22 mouse cellular contexts compared by ENCODE assay signal in the genomic region with DNA sequence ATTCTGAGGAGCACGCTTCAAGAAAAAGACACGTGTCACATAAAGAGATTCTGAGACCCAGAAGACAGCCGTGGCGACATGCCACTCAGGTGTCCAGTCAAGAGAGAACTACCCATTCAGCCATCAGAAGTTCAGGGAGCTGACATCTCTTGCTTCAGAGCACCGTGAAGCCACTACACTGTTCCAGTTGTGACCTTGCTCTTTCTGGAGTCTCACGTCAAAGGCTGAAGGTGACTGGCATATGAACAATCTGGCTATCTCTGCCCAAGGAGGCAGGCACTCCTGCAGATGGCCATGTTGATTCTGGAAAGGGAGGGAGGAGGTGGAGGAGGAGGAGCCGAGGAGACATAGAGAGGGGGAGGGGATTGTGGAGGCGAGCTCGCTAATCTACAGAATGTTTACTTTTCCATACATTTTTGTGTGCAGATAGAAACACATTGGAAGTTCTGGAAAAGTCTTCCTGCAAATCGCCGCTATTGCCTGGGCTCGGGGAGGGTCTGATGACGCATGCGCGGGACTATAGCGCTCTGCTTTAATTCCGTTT.
DNase-seq lines count a peak whose midpoint lies in the region; ATAC-seq lines count a peak whose summit lies in the region.
"Had no signal": no experiment of that assay in that cellular context is flagged by ENCODE, and none has a peak within 500 bp of the region (broad histone marks: within the 10 kb centered on the region; RNA-seq: fewer than 3 reads in every experiment).

No protein-coding gene starts in this region.

- H3K9me3 ChIP-seq in heart, embryonic 16.5 days (replicated peaks; ENCODE audit: control insufficient read depth, low read length) = no peaks in the 10 kb centered on the region
- H3K9me3 ChIP-seq in intestine, embryonic 14.5 days (ENCODE audit: control insufficient read depth, low read length) = no peaks in the 10 kb centered on the region
- no peaks in the 10 kb centered on the region for H3K9me3 ChIP-seq in stomach, embryonic 16.5 days (replicated peaks; ENCODE audit: control insufficient read depth, low read length)
- H3K9me3 ChIP-seq: embryonic facial prominence, embryonic 12.5 days; G1E; hindbrain, embryonic 12.5 days; midbrain, embryonic 15.5 days; neural tube, embryonic 15.5 days had no signal

- no peaks in the 10 kb centered on the region for H3K27me3 ChIP-seq in heart, embryonic 16.5 days (ENCODE audit: control insufficient read depth, insufficient read depth, low read length)
- H3K27me3 ChIP-seq in intestine, embryonic 14.5 days (replicated peaks; ENCODE audit: control insufficient read depth, insufficient read depth, low read length) = no peaks in the 10 kb centered on the region
- H3K27me3 ChIP-seq in stomach, embryonic 16.5 days (ENCODE audit: control insufficient read depth, insufficient read depth, low read length) = no peaks in the 10 kb centered on the region
- H3K27me3 ChIP-seq: embryonic facial prominence, embryonic 12.5 days; hindbrain, embryonic 12.5 days; midbrain, embryonic 15.5 days; neural tube, embryonic 15.5 days had no signal

- no peaks in the 10 kb centered on the region for H3K36me3 ChIP-seq in heart, embryonic 16.5 days (ENCODE audit: control insufficient read depth, insufficient read depth)
- no peaks in the 10 kb centered on the region for H3K36me3 ChIP-seq in intestine, embryonic 14.5 days (ENCODE audit: control insufficient read depth, insufficient read depth, low read length)
- H3K36me3 ChIP-seq in stomach, embryonic 16.5 days (ENCODE audit: control insufficient read depth, insufficient read depth, low read length) = no peaks in the 10 kb centered on the region
- H3K36me3 ChIP-seq: embryonic facial prominence, embryonic 12.5 days; G1E; hindbrain, embryonic 12.5 days; midbrain, embryonic 15.5 days; neural tube, embryonic 15.5 days had no signal

- no peak overlapping the region for H3K4me3 ChIP-seq in heart, embryonic 16.5 days (ENCODE audit: low read length)
- no peak overlapping the region for H3K4me3 ChIP-seq in intestine, embryonic 14.5 days (ENCODE audit: low read depth, low read length)
- peak overlapping the region; percentile 22 for H3K4me3 ChIP-seq in stomach, embryonic 16.5 days (replicated peaks; ENCODE audit: low read length)
- H3K4me3 ChIP-seq: embryonic facial prominence, embryonic 12.5 days; hindbrain, embryonic 12.5 days; midbrain, embryonic 15.5 days; myocyte; neural tube, embryonic 15.5 days had no signal

- H3K9ac ChIP-seq in heart, embryonic 16.5 days (ENCODE audit: low read length) = no peak overlapping the region
- no peak overlapping the region for H3K9ac ChIP-seq in intestine, embryonic 14.5 days (ENCODE audit: low read length)
- no peak overlapping the region for H3K9ac ChIP-seq in stomach, embryonic 16.5 days (ENCODE audit: low read length)
- H3K9ac ChIP-seq: embryonic facial prominence, embryonic 12.5 days; hindbrain, embryonic 12.5 days; midbrain, embryonic 15.5 days; neural tube, embryonic 15.5 days had no signal

- 57% methylated on average over 17 of the region's 17 CpGs for WGBS in heart, embryonic 16.5 days
- WGBS in intestine, embryonic 14.5 days = 54% methylated on average over 17 of the region's 17 CpGs
- 41% methylated on average over 17 of the region's 17 CpGs for WGBS in stomach, embryonic 16.5 days

- ATAC-seq in heart, embryonic 16.5 days (replicated peaks; ENCODE audit: extremely low read depth, insufficient read depth, low FRiP score) = no peak
- ATAC-seq in intestine, embryonic 14.5 days (replicated peaks; ENCODE audit: low FRiP score, low TSS enrichment, low read depth) = no peak
- ATAC-seq in stomach, embryonic 16.5 days (ENCODE audit: insufficient read depth, low FRiP score) = peak; percentile 73; the same call in 1 of the 2 replicates
- ATAC-seq: activated CD4-positive, CD25-positive, alpha-beta regulatory T cell, adult 4 months; forebrain, embryonic 14.5 days; midbrain, embryonic 15.5 days had no signal

- H3K27ac ChIP-seq in heart, embryonic 16.5 days (ENCODE audit: low read length) = no peak overlapping the region
- H3K27ac ChIP-seq in intestine, embryonic 14.5 days (ENCODE audit: low read depth) = no peak overlapping the region
- no peak overlapping the region for H3K27ac ChIP-seq in stomach, embryonic 16.5 days (ENCODE audit: low read length)
- H3K27ac ChIP-seq: embryonic facial prominence, embryonic 12.5 days; hindbrain, embryonic 12.5 days; midbrain, embryonic 15.5 days; neural tube, embryonic 15.5 days had no signal

- intact Hi-C loops in heart, postnatal 36 days (cut with DNase I) = no loop called here

- peak overlapping the region; percentile 2; the same call in 1 of the 2 replicates for H3K4me2 ChIP-seq in heart, embryonic 16.5 days (ENCODE audit: low read depth, low read length)
- H3K4me2 ChIP-seq in intestine, embryonic 14.5 days (ENCODE audit: low read length) = peak overlapping the region; percentile 30
- peak overlapping the region; percentile 44 for H3K4me2 ChIP-seq in stomach, embryonic 16.5 days (ENCODE audit: low read depth, low read length)
- H3K4me2 ChIP-seq: embryonic facial prominence, embryonic 12.5 days; hindbrain, embryonic 12.5 days; liver, embryonic 11.5 days; midbrain, embryonic 15.5 days; neural tube, embryonic 15.5 days had no signal

- DNase-seq in adrenal gland, adult 2 months = peak; percentile 54
- DNase-seq in adrenal gland, postnatal 10 days = no peak
- DNase-seq in heart, postnatal 36 days = no peak
- DNase-seq in intestine, embryonic 14.5 days (ENCODE audit: low spot score) = no peak
- DNase-seq in gastrocnemius, adult 18-20 months (ENCODE audit: low spot score) = no peak
- DNase-seq: cerebellum, adult 9-10 months; gastrocnemius, postnatal 25 days; kidney, postnatal 36 days; lung, postnatal 14 days; right cerebral cortex, postnatal 25 days; thymus, postnatal 14 days had no signal

- no peaks in the 10 kb centered on the region for H3K4me1 ChIP-seq in heart, embryonic 16.5 days (ENCODE audit: control insufficient read depth, insufficient read depth, low read length)
- peaks cover 8% of the 10 kb centered on the region for H3K4me1 ChIP-seq in intestine, embryonic 14.5 days (replicated peaks; ENCODE audit: control insufficient read depth, insufficient read depth, low read length)
- H3K4me1 ChIP-seq in stomach, embryonic 16.5 days (ENCODE audit: control insufficient read depth, insufficient read depth, low read length) = 0 out of 2 replicates have a peak, but pooled peaks cover 4% of the 10 kb centered on the region
- H3K4me1 ChIP-seq: midbrain, embryonic 15.5 days had no signal
